ENCODE assay signal across 23 mouse cellular contexts in genomic region chr11:116710171-116710570, GRCm38 (mm10). TPM values are rescaled to one million over a fixed set of nuclear protein-coding genes. Genes with fewer than 3 reads are reported as not detected.
DNase-seq lines count a peak whose midpoint lies in the region; ATAC-seq and TF ChIP-seq lines count a peak whose summit lies in the region.
"Had no signal": no experiment of that assay in that cellular context is flagged by ENCODE, and none has a peak within 500 bp of the region (broad histone marks: within the 10 kb centered on the region; RNA-seq: fewer than 3 reads in every experiment).

No protein-coding gene starts in this region.

- H3K4me2 ChIP-seq in hindbrain, embryonic 13.5 days, result no peak overlapping the region
- H3K4me2 ChIP-seq in hindbrain, embryonic 12.5 days (replicated peaks), result no peak overlapping the region
- no peak overlapping the region for H3K4me2 ChIP-seq in midbrain, embryonic 14.5 days (ENCODE audit: low read length)
- H3K4me2 ChIP-seq in midbrain, embryonic 13.5 days (replicated peaks), result no peak overlapping the region
- H3K4me2 ChIP-seq in forebrain, postnatal 0 days (ENCODE audit: low read depth), result no peak overlapping the region
- H3K4me2 ChIP-seq: embryonic facial prominence, embryonic 12.5 days; heart, embryonic 15.5 days; limb, embryonic 13.5 days; liver, embryonic 13.5 days had no signal

- no peaks in the 10 kb centered on the region for H3K9me3 ChIP-seq in hindbrain, embryonic 13.5 days
- H3K9me3 ChIP-seq in hindbrain, embryonic 12.5 days (replicated peaks), result no peaks in the 10 kb centered on the region
- no peaks in the 10 kb centered on the region for H3K9me3 ChIP-seq in midbrain, embryonic 14.5 days (ENCODE audit: control insufficient read depth, low read length)
- H3K9me3 ChIP-seq in midbrain, embryonic 13.5 days, result peaks cover 2% of the 10 kb centered on the region; the same call in 1 of the 2 replicates
- H3K9me3 ChIP-seq in forebrain, postnatal 0 days (ENCODE audit: low read length), result no peaks in the 10 kb centered on the region
- H3K9me3 ChIP-seq: embryonic facial prominence, embryonic 12.5 days; heart, embryonic 15.5 days; limb, embryonic 13.5 days; liver, embryonic 13.5 days had no signal

- peaks cover 3% of the 10 kb centered on the region; the same call in 1 of the 2 replicates for H3K4me1 ChIP-seq in hindbrain, embryonic 13.5 days (replicated peaks)
- H3K4me1 ChIP-seq in hindbrain, embryonic 12.5 days, result no peaks in the 10 kb centered on the region
- no peaks in the 10 kb centered on the region for H3K4me1 ChIP-seq in midbrain, embryonic 14.5 days (ENCODE audit: control insufficient read depth, insufficient read depth, low read length)
- H3K4me1 ChIP-seq in midbrain, embryonic 13.5 days (replicated peaks), result peaks cover 4% of the 10 kb centered on the region; the same call in 1 of the 2 replicates
- no peaks in the 10 kb centered on the region for H3K4me1 ChIP-seq in forebrain, postnatal 0 days (ENCODE audit: insufficient read depth)
- H3K4me1 ChIP-seq: embryonic facial prominence, embryonic 12.5 days; heart, embryonic 15.5 days; liver, embryonic 13.5 days had no signal

- H3K27ac ChIP-seq in hindbrain, embryonic 13.5 days, result 0 out of 2 replicates have a peak overlapping the region, but pooled peaks have one; percentile 26
- no peak overlapping the region for H3K27ac ChIP-seq in hindbrain, embryonic 12.5 days
- H3K27ac ChIP-seq in midbrain, embryonic 14.5 days (replicated peaks; ENCODE audit: low read depth, low read length), result no peak overlapping the region
- H3K27ac ChIP-seq in midbrain, embryonic 13.5 days, result no peak overlapping the region
- H3K27ac ChIP-seq in forebrain, postnatal 0 days (ENCODE audit: low read depth, low read length), result no peak overlapping the region
- H3K27ac ChIP-seq: embryonic facial prominence, embryonic 12.5 days; gastrocnemius, adult 2 months; heart, embryonic 15.5 days; layer of hippocampus, adult 2 months; limb, embryonic 13.5 days; liver, embryonic 13.5 days; macrophage had no signal

- H3K36me3 ChIP-seq in hindbrain, embryonic 13.5 days, result no peaks in the 10 kb centered on the region
- no peaks in the 10 kb centered on the region for H3K36me3 ChIP-seq in hindbrain, embryonic 12.5 days
- no peaks in the 10 kb centered on the region for H3K36me3 ChIP-seq in midbrain, embryonic 14.5 days (ENCODE audit: control insufficient read depth, insufficient read depth, low read length)
- H3K36me3 ChIP-seq in midbrain, embryonic 13.5 days, result no peaks in the 10 kb centered on the region
- no peaks in the 10 kb centered on the region for H3K36me3 ChIP-seq in forebrain, postnatal 0 days (ENCODE audit: insufficient read depth)
- H3K36me3 ChIP-seq: embryonic facial prominence, embryonic 12.5 days; heart, embryonic 15.5 days; limb, embryonic 13.5 days; liver, embryonic 13.5 days had no signal

- H3K4me3 ChIP-seq in hindbrain, embryonic 13.5 days, result no peak overlapping the region
- H3K4me3 ChIP-seq in hindbrain, embryonic 12.5 days, result no peak overlapping the region
- H3K4me3 ChIP-seq in midbrain, embryonic 14.5 days (replicated peaks; ENCODE audit: low read depth, low read length), result no peak overlapping the region
- H3K4me3 ChIP-seq in midbrain, embryonic 13.5 days (replicated peaks), result no peak overlapping the region
- H3K4me3 ChIP-seq in forebrain, postnatal 0 days (ENCODE audit: low read depth, low read length), result no peak overlapping the region
- H3K4me3 ChIP-seq: embryonic facial prominence, embryonic 12.5 days; gastrocnemius, adult 2 months; heart, embryonic 15.5 days; layer of hippocampus, adult 2 months; limb, embryonic 13.5 days; liver, embryonic 13.5 days had no signal

- peak; percentile 55 for DNase-seq in midbrain, embryonic 14.5 days
- peak; percentile 26 for DNase-seq in brain, embryonic 18.5 days (ENCODE audit: low read depth, low spot score)
- DNase-seq in forebrain, postnatal 0 days, result peak; percentile 63
- no peak for DNase-seq in frontal cortex, postnatal 36 days (ENCODE audit: low spot score in 2 of 2)
- no peak for DNase-seq in spleen, postnatal 36 days (ENCODE audit: low spot score in 2 of 2)
- DNase-seq: cerebellum, adult 2 months; cerebellum, postnatal 25 days; gastrocnemius, adult 2 months; heart, postnatal 4 days; kidney, adult 8-10 months; kidney, postnatal 14 days; layer of hippocampus, postnatal 36 days; liver, embryonic 13.5 days had no signal

- TF ChIP-seq CTCF in forebrain, postnatal 0 days (IDR thresholded peaks at IDR 0.05; ENCODE audit: low read depth), result no peak

- 50% methylated on average over 10 of the region's 10 CpGs for WGBS in hindbrain, embryonic 13.5 days
- 59% methylated on average over 10 of the region's 10 CpGs for WGBS in hindbrain, embryonic 12.5 days
- WGBS in midbrain, embryonic 14.5 days, result 52% methylated on average over 10 of the region's 10 CpGs
- WGBS in midbrain, embryonic 13.5 days, result 52% methylated on average over 10 of the region's 10 CpGs
- 17% methylated on average over 10 of the region's 10 CpGs for WGBS in forebrain, postnatal 0 days

- no peak overlapping the region for H3K9ac ChIP-seq in hindbrain, embryonic 13.5 days
- H3K9ac ChIP-seq in hindbrain, embryonic 12.5 days, result no peak overlapping the region
- no peak overlapping the region for H3K9ac ChIP-seq in midbrain, embryonic 14.5 days (replicated peaks; ENCODE audit: low read length)
- no peak overlapping the region for H3K9ac ChIP-seq in midbrain, embryonic 13.5 days (replicated peaks)
- no peak overlapping the region for H3K9ac ChIP-seq in forebrain, postnatal 0 days
- H3K9ac ChIP-seq: embryonic facial prominence, embryonic 12.5 days; heart, embryonic 15.5 days; limb, embryonic 13.5 days; liver, embryonic 13.5 days had no signal

- H3K27me3 ChIP-seq in hindbrain, embryonic 13.5 days, result no peaks in the 10 kb centered on the region
- H3K27me3 ChIP-seq in hindbrain, embryonic 12.5 days, result no peaks in the 10 kb centered on the region
- H3K27me3 ChIP-seq in midbrain, embryonic 14.5 days (ENCODE audit: control insufficient read depth, insufficient read depth, low read length), result no peaks in the 10 kb centered on the region
- H3K27me3 ChIP-seq in midbrain, embryonic 13.5 days, result no peaks in the 10 kb centered on the region
- no peaks in the 10 kb centered on the region for H3K27me3 ChIP-seq in forebrain, postnatal 0 days (ENCODE audit: insufficient read depth, low read length)
- H3K27me3 ChIP-seq: embryonic facial prominence, embryonic 12.5 days; heart, embryonic 15.5 days; limb, embryonic 13.5 days; liver, embryonic 13.5 days; Patski had no signal

- no peak for ATAC-seq in hindbrain, embryonic 13.5 days (ENCODE audit: low FRiP score)
- ATAC-seq in hindbrain, embryonic 12.5 days (ENCODE audit: low FRiP score), result no peak
- no peak for ATAC-seq in midbrain, embryonic 14.5 days (ENCODE audit: low FRiP score, low TSS enrichment)
- ATAC-seq in midbrain, embryonic 13.5 days, result no peak
- no peak for ATAC-seq in forebrain, postnatal 0 days
- ATAC-seq: Patski had no signal

RNA-seq across cellular contexts. Expression of gene Cygb, which starts 56.1 kb away (rescaled TPM):
- polyA plus RNA-seq in hindbrain, embryonic 13.5 days (2015; fragmentation: Nextera tagmentation; extraction: Ambion mirVana), result 16.4 and 18.1 TPM in 2 replicates
- polyA plus RNA-seq in hindbrain, embryonic 12.5 days (2016; fragmentation: Nextera tagmentation; extraction: Ambion mirVana), result 4.5 and 5.9 TPM in 2 replicates
- 19.1 and 24.0 TPM in 2 replicates for polyA plus RNA-seq in midbrain, embryonic 14.5 days (2014; fragmentation: Nextera tagmentation; extraction: Ambion mirVana)
- polyA plus RNA-seq in midbrain, embryonic 13.5 days (2015; fragmentation: Nextera tagmentation; extraction: Ambion mirVana), result 8.8 TPM in 2 replicates
- total RNA-seq in forebrain, postnatal 0 days (2014; rRNA removed), result 20.7 and 22.7 TPM in 2 replicates
- polyA plus RNA-seq in forebrain, postnatal 0 days (2015; fragmentation: Nextera tagmentation; extraction: Ambion mirVana), result 24.9 and 27.6 TPM in 2 replicates
- total RNA-seq: monocyte, adult 5-6 weeks had no signal
- polyA plus RNA-seq: macrophage had no signal

RNA-seq across cellular contexts. Expression of gene Prcd, which starts 56.8 kb away (rescaled TPM):
- polyA plus RNA-seq in hindbrain, embryonic 13.5 days (2015; fragmentation: Nextera tagmentation; extraction: Ambion mirVana), result 1.2 and 1.4 TPM in 2 replicates
- 0.34 and 0.43 TPM in 2 replicates for polyA plus RNA-seq in hindbrain, embryonic 12.5 days (2016; fragmentation: Nextera tagmentation; extraction: Ambion mirVana)
- polyA plus RNA-seq in midbrain, embryonic 14.5 days (2014; fragmentation: Nextera tagmentation; extraction: Ambion mirVana), result 1.6 and 3.3 TPM in 2 replicates
- 1.0 and 1.2 TPM in 2 replicates for polyA plus RNA-seq in midbrain, embryonic 13.5 days (2015; fragmentation: Nextera tagmentation; extraction: Ambion mirVana)
- 1.5 and 3.3 TPM in 2 replicates for total RNA-seq in forebrain, postnatal 0 days (2014; rRNA removed)
- 3.4 and 4.8 TPM in 2 replicates for polyA plus RNA-seq in forebrain, postnatal 0 days (2015; fragmentation: Nextera tagmentation; extraction: Ambion mirVana)
- total RNA-seq: monocyte, adult 5-6 weeks had no signal
- polyA plus RNA-seq: macrophage had no signal

Comparison
In these comparisons a context has a peak if more than half of its experiments do, and no peak if none do; other contexts are left out.
1. DNase-seq: peak in midbrain, embryonic 14.5 days (single experiment), brain, embryonic 18.5 days (single experiment) and forebrain, postnatal 0 days (single experiment); none in frontal cortex, postnatal 36 days (0 of 2) and spleen, postnatal 36 days (0 of 2).